Mouse (Mus musculus): ENCODE data around the gene Phox2a. TPM values are rescaled to one million over a fixed set of nuclear protein-coding genes. Genes with fewer than 3 reads are reported as not detected.
A peak's percentile ranks its signal among the peaks of the same experiment; 100 is the strongest.

Phox2a gene
- polyA plus RNA-seq, 1 experiment from 2014 or later: 0.26 TPM

GRCm38 (mm10) chr7:101831437-101831836 lies 13.3 kb downstream of the Phox2a start:
- peaks cover 31% of the 10 kb centered on the region for H3K4me1 ChIP-seq (replicated peaks)
- H3K27me3 ChIP-seq: no peaks in the 10 kb centered on the region
- H3K9me3 ChIP-seq: no peaks in the 10 kb centered on the region
- H3K4me3 ChIP-seq (replicated peaks): no peak overlapping the region
- H3K9ac ChIP-seq (replicated peaks): no peak overlapping the region
- ATAC-seq: no peak
- peaks cover 64% of the 10 kb centered on the region for H3K36me3 ChIP-seq
- 95% methylated on average over 8 of the region's 8 CpGs for WGBS
- no peak overlapping the region for H3K4me2 ChIP-seq (replicated peaks)
- H3K27ac ChIP-seq: no peak overlapping the region

GRCm38 (mm10) chr7:101832372-101832771 lies 14.3 kb downstream of the Phox2a start:
- H3K27ac ChIP-seq: no peak overlapping the region
- peaks cover 56% of the 10 kb centered on the region for H3K36me3 ChIP-seq
- no peaks in the 10 kb centered on the region for H3K27me3 ChIP-seq
- H3K9me3 ChIP-seq: no peaks in the 10 kb centered on the region
- no peak overlapping the region for H3K4me2 ChIP-seq (replicated peaks)
- no peak overlapping the region for H3K9ac ChIP-seq (replicated peaks)
- ATAC-seq: no peak
- no peak overlapping the region for H3K4me3 ChIP-seq (replicated peaks)
- 91% methylated on average over 4 of the region's 4 CpGs for WGBS
- H3K4me1 ChIP-seq (replicated peaks): peaks cover 40% of the 10 kb centered on the region

- H3K27ac ChIP-seq: peak overlapping the region; percentile 67; the same call in 1 of the 2 replicates
Observed at GRCm38 (mm10) chr7:101833352-101833751, 15.2 kb downstream of the Phox2a start.

GRCm38 (mm10) chr7:101833916-101834584 lies 15.9 kb downstream of the Phox2a start:
- 0 out of 2 replicates have a peak, but pooled peaks have one; percentile 5 for ATAC-seq
- Histone ChIP-seq H3K27me3 (no peaks in the 10 kb centered on the region), H3K9ac (replicated peaks) (0 out of 2 replicates have a peak overlapping the region, but pooled peaks have one; percentile 6), H3K36me3 (peaks cover 39% of the 10 kb centered on the region), H3K4me3 (replicated peaks) (no peak overlapping the region), H3K4me1 (replicated peaks) (peaks cover 48% of the 10 kb centered on the region), H3K27ac (peak overlapping the region; percentile 67), H3K4me2 (replicated peaks) (peak overlapping the region; percentile 98), H3K9me3 (no peaks in the 10 kb centered on the region)
- 58% methylated on average over 3 of the region's 3 CpGs for WGBS

More at GRCm38 (mm10) chr7:101833352-101833751, 15.2 kb downstream of the Phox2a start:
- whole genome bisulfite sequencing: 77% methylated on average over 5 of the region's 5 CpGs
- Histone ChIP-seq H3K4me1 (replicated peaks) (peaks cover 46% of the 10 kb centered on the region), H3K36me3 (peaks cover 46% of the 10 kb centered on the region), H3K9ac (replicated peaks) (no peak overlapping the region), H3K9me3 (no peaks in the 10 kb centered on the region), H3K4me2 (replicated peaks) (no peak overlapping the region), H3K27me3 (no peaks in the 10 kb centered on the region), H3K4me3 (replicated peaks) (no peak overlapping the region)
- ATAC-seq: no peak

- Histone ChIP-seq H3K36me3 (peaks cover 31% of the 10 kb centered on the region), H3K4me3 (replicated peaks) (peak overlapping the region; percentile 70; the same call in 1 of the 2 replicates), H3K27ac (peak overlapping the region; percentile 67; the same call in 1 of the 2 replicates), H3K4me1 (replicated peaks) (peaks cover 48% of the 10 kb centered on the region), H3K9me3 (no peaks in the 10 kb centered on the region), H3K9ac (replicated peaks) (no peak overlapping the region), H3K4me2 (replicated peaks) (peak overlapping the region; percentile 98), H3K27me3 (no peaks in the 10 kb centered on the region)
- ATAC-seq: no peak
- 51% methylated on average over 3 of the region's 3 CpGs for WGBS
Observed at GRCm38 (mm10) chr7:101834903-101835302, 16.8 kb downstream of the Phox2a start.

GRCm38 (mm10) chr7:101835457-101836109 lies 17.5 kb downstream of the Phox2a start:
- peaks cover 24% of the 10 kb centered on the region for H3K36me3 ChIP-seq
- H3K9ac ChIP-seq (replicated peaks): peak overlapping the region; percentile 87
- H3K4me3 ChIP-seq (replicated peaks): peak overlapping the region; percentile 70
- no peak overlapping the region for H3K27ac ChIP-seq
- ATAC-seq: no peak
- 53% methylated on average over 5 of the region's 5 CpGs for WGBS
- H3K4me1 ChIP-seq (replicated peaks): peaks cover 48% of the 10 kb centered on the region
- H3K27me3 ChIP-seq: no peaks in the 10 kb centered on the region
- H3K9me3 ChIP-seq: no peaks in the 10 kb centered on the region
- peak overlapping the region; percentile 98 for H3K4me2 ChIP-seq (replicated peaks)

- Histone ChIP-seq H3K9me3 (no peaks in the 10 kb centered on the region), H3K27me3 (no peaks in the 10 kb centered on the region), H3K9ac (replicated peaks) (peak overlapping the region; percentile 87), H3K4me1 (replicated peaks) (peaks cover 48% of the 10 kb centered on the region), H3K36me3 (peaks cover 15% of the 10 kb centered on the region), H3K4me2 (replicated peaks) (peak overlapping the region; percentile 98), H3K4me3 (replicated peaks) (peak overlapping the region; percentile 70), H3K27ac (peak overlapping the region; percentile 84)
- ATAC-seq: peak; percentile 60
- under 1% methylated on average over 63 of the region's 63 CpGs for WGBS
Observed at GRCm38 (mm10) chr7:101836271-101837153, 18.4 kb downstream of the Phox2a start.

GRCm38 (mm10) chr7:101837154-101837605 lies 19.1 kb downstream of the Phox2a start:
- H3K9me3 ChIP-seq: no peaks in the 10 kb centered on the region
- ATAC-seq: peak; percentile 2; the same call in 1 of the 2 replicates
- no peaks in the 10 kb centered on the region for H3K27me3 ChIP-seq
- H3K27ac ChIP-seq: peak overlapping the region; percentile 84
- H3K4me3 ChIP-seq (replicated peaks): peak overlapping the region; percentile 70
- H3K4me1 ChIP-seq (replicated peaks): peaks cover 48% of the 10 kb centered on the region
- H3K36me3 ChIP-seq: peaks cover 9% of the 10 kb centered on the region; the same call in 1 of the 2 replicates
- 1% methylated on average over 20 of the region's 20 CpGs for WGBS
- peak overlapping the region; percentile 98 for H3K4me2 ChIP-seq (replicated peaks)
- H3K9ac ChIP-seq (replicated peaks): peak overlapping the region; percentile 87

- Histone ChIP-seq H3K36me3 (0 out of 2 replicates have a peak, but pooled peaks cover 3% of the 10 kb centered on the region), H3K27ac (peak within 1 kb of the TSS; percentile 84), H3K27me3 (no peaks in the 10 kb centered on the region), H3K9me3 (no peaks in the 10 kb centered on the region), H3K9ac (replicated peaks) (peak within 1 kb of the TSS; percentile 87), H3K4me1 (replicated peaks) (peaks cover 48% of the 10 kb centered on the region), H3K4me3 (replicated peaks) (peak within 1 kb of the TSS; percentile 70), H3K4me2 (replicated peaks) (peak within 1 kb of the TSS; percentile 98)
- under 1% methylated on average over 64 of the region's 64 CpGs for WGBS
- peak; percentile 72 for ATAC-seq
Observed at GRCm38 (mm10) chr7:101837606-101838471, 19.7 kb downstream of the Phox2a start, which contains the start of gene Inppl1. Gene Inppl1, minus strand, starts transcription at chr7:101838229.

GRCm38 (mm10) chr7:101844186-101844585 lies 26.1 kb downstream of the Phox2a start:
- no peak for ATAC-seq
- Histone ChIP-seq H3K9me3 (no peaks in the 10 kb centered on the region), H3K4me1 (replicated peaks) (no peaks in the 10 kb centered on the region), H3K27ac (no peak overlapping the region), H3K36me3 (no peaks in the 10 kb centered on the region), H3K4me2 (replicated peaks) (no peak overlapping the region), H3K27me3 (no peaks in the 10 kb centered on the region), H3K9ac (replicated peaks) (no peak overlapping the region), H3K4me3 (replicated peaks) (no peak overlapping the region)
- 83% methylated on average over 6 of the region's 6 CpGs for WGBS

- H3K4me2 ChIP-seq (replicated peaks): no peak overlapping the region
- no peaks in the 10 kb centered on the region for H3K4me1 ChIP-seq (replicated peaks)
- no peak for ATAC-seq
- H3K27ac ChIP-seq: no peak overlapping the region
- 93% methylated on average over 1 of the region's 1 CpGs for WGBS
- no peaks in the 10 kb centered on the region for H3K9me3 ChIP-seq
- no peaks in the 10 kb centered on the region for H3K27me3 ChIP-seq
- H3K9ac ChIP-seq (replicated peaks): no peak overlapping the region
- no peaks in the 10 kb centered on the region for H3K36me3 ChIP-seq
- no peak overlapping the region for H3K4me3 ChIP-seq (replicated peaks)
Observed at GRCm38 (mm10) chr7:101847934-101848333, 29.8 kb downstream of the Phox2a start.
